Mouse (Mus musculus): ENCODE data around the gene Jazf1. TPM values are rescaled to one million over a fixed set of nuclear protein-coding genes. Genes with fewer than 3 reads are reported as not detected.

The Jazf1 gene
- polyA plus RNA-seq, 1 experiment from 2014 or later, result 59.3 TPM

- H3K27me3 ChIP-seq (ENCODE audit: control insufficient read depth, insufficient read depth, low read depth, low read length), result no peaks in the 10 kb centered on the region
- H3K4me2 ChIP-seq (ENCODE audit: low read length), result no peak overlapping the region
- WGBS, result 52% methylated on average over 6 of the region's 6 CpGs
- ATAC-seq, result no peak
- no peaks in the 10 kb centered on the region for H3K36me3 ChIP-seq (ENCODE audit: control insufficient read depth, insufficient read depth, low read length)
- no peak overlapping the region; the same call in 1 of the 2 replicates for H3K9ac ChIP-seq (ENCODE audit: low read depth, low read length)
- H3K27ac ChIP-seq (ENCODE audit: low read length), result peak overlapping the region; percentile 28; the same call in 1 of the 2 replicates
- H3K9me3 ChIP-seq (replicated peaks; ENCODE audit: control insufficient read depth, low read length, poor library complexity, severe bottlenecking), result no peaks in the 10 kb centered on the region
- no peak overlapping the region for H3K4me3 ChIP-seq (ENCODE audit: low read depth, low read length)
- peaks cover 5% of the 10 kb centered on the region; the same call in 1 of the 2 replicates for H3K4me1 ChIP-seq (ENCODE audit: control insufficient read depth, insufficient read depth, low read length)
These were observed 271.1 kb downstream of the Jazf1 start for GRCm38 (mm10) chr6:52797252-52797800.

GRCm38 (mm10) chr6:52796691-52797090 lies 271.7 kb downstream of the Jazf1 start:
- H3K9ac ChIP-seq (ENCODE audit: low read depth, low read length), result no peak overlapping the region
- H3K9me3 ChIP-seq (replicated peaks; ENCODE audit: control insufficient read depth, low read length, poor library complexity, severe bottlenecking), result no peaks in the 10 kb centered on the region
- H3K4me3 ChIP-seq (ENCODE audit: low read depth, low read length), result no peak overlapping the region
- 61% methylated on average over 1 of the region's 1 CpGs for WGBS
- H3K36me3 ChIP-seq (ENCODE audit: control insufficient read depth, insufficient read depth, low read length), result no peaks in the 10 kb centered on the region
- no peak for ATAC-seq
- no peaks in the 10 kb centered on the region for H3K27me3 ChIP-seq (ENCODE audit: control insufficient read depth, insufficient read depth, low read depth, low read length)
- peaks cover 5% of the 10 kb centered on the region; the same call in 1 of the 2 replicates for H3K4me1 ChIP-seq (ENCODE audit: control insufficient read depth, insufficient read depth, low read length)
- no peak overlapping the region for H3K4me2 ChIP-seq (ENCODE audit: low read length)
- peak overlapping the region; percentile 33; the same call in 1 of the 2 replicates for H3K27ac ChIP-seq (ENCODE audit: low read length)

DNA sequence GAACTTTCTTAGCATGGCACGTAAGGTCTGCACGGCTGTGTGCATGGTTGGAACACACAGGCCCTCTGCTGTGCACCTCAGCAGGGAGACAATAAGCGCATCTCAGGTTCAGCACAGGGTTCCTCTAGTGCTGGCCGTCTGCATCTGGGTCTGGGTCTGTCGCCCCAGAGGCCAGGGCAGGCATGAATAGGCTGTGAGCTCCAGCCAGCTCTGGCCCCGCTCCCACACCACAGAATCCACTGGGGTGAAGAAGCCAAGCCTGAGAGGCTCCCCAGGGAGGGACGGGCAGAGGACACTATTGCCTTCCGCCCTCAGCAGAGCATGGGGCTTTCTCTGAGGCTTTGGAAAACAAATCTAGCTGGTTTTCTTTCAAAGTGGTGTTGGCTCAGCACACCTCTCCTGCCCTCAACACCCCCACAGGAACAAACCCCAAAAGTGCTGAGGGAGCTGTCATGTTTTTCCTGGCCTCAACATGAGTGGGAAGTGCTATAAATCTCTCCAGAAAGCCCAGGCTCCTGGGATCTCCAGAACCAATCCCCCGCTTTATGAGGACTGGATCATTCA lies 272.3 kb downstream of the Jazf1 start:
- Histone ChIP-seq H3K4me1 (ENCODE audit: control insufficient read depth, insufficient read depth, low read length) (peaks cover 5% of the 10 kb centered on the region; the same call in 1 of the 2 replicates), H3K9me3 (replicated peaks; ENCODE audit: control insufficient read depth, low read length, poor library complexity, severe bottlenecking) (no peaks in the 10 kb centered on the region), H3K4me3 (ENCODE audit: low read depth, low read length) (no peak overlapping the region), H3K27ac (ENCODE audit: low read length) (0 out of 2 replicates have a peak overlapping the region, but pooled peaks have one; percentile 22), H3K27me3 (ENCODE audit: control insufficient read depth, insufficient read depth, low read depth, low read length) (no peaks in the 10 kb centered on the region), H3K36me3 (ENCODE audit: control insufficient read depth, insufficient read depth, low read length) (no peaks in the 10 kb centered on the region), H3K4me2 (ENCODE audit: low read length) (no peak overlapping the region), H3K9ac (ENCODE audit: low read depth, low read length) (no peak overlapping the region)
- 66% methylated on average over 9 of the region's 9 CpGs for WGBS
- ATAC-seq, result peak; percentile 21; the same call in 1 of the 2 replicates

DNA sequence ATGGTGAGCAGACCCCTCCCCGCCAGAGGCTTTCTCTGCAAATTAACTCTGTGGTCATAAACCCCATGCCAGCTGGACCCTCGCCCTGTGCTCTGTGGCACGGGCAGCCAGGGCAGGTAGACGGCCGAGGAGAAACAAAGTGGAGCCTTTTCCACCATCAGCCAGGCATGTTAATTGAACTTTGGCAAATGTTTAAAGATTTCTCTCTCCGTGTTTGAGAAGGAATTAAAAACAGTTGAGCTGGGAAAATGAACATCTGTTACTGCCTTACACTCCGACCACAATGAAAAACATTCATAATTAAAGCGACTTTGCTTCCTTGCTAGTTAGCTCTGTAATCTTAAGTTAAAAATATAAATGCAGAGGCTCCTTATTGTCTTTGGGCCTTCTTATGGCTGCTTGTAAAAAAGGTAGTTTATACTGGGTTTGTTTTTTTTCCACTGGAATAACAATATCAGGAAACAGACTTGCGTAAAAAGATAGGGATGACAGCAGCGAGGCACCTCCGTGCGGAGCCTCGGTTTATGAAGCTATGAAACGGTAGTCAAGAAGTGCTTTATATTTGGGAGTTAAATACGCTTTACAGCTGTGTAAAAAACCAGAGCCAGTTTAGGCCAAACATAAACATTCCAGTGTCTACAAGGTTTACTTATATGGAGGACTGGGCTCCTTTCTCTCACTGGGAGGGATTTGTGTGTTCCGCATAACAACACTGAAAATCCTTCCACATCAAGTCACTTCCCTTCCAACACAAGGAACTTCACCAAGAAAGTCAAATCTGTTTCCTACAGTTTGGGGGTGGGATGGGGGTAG lies 273.2 kb downstream of the Jazf1 start:
- Histone ChIP-seq H3K27ac (ENCODE audit: low read length) (no peak overlapping the region), H3K4me3 (ENCODE audit: low read depth, low read length) (no peak overlapping the region), H3K9me3 (replicated peaks; ENCODE audit: control insufficient read depth, low read length, poor library complexity, severe bottlenecking) (no peaks in the 10 kb centered on the region), H3K9ac (ENCODE audit: low read depth, low read length) (no peak overlapping the region), H3K4me1 (ENCODE audit: control insufficient read depth, insufficient read depth, low read length) (peaks cover 5% of the 10 kb centered on the region; the same call in 1 of the 2 replicates), H3K36me3 (ENCODE audit: control insufficient read depth, insufficient read depth, low read length) (no peaks in the 10 kb centered on the region), H3K27me3 (ENCODE audit: control insufficient read depth, insufficient read depth, low read depth, low read length) (no peaks in the 10 kb centered on the region), H3K4me2 (ENCODE audit: low read length) (no peak overlapping the region)
- 70% methylated on average over 16 of the region's 16 CpGs for WGBS
- no peak for ATAC-seq

DNA sequence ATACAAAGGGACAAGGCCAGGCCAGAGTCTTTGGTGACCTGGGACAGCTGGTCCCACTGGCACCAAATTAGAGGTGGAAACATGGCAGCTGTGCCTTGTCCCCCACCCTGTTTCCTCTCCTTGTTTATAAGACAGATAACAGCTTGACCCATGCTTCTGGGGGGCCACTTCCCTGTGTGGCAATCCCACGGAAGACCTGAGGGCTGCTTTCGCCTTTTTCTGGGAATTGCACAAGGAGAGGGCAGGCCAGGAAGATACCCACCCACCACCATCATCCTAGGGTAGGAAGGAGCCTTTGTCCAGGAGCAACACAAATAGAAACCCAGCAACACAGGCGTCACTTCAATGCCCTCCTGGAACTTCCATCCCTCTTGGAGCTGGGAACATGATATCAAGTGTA lies 276.0 kb downstream of the Jazf1 start:
- Histone ChIP-seq H3K4me3 (ENCODE audit: low read depth, low read length) (no peak overlapping the region), H3K27ac (ENCODE audit: low read length) (no peak overlapping the region), H3K27me3 (ENCODE audit: control insufficient read depth, insufficient read depth, low read depth, low read length) (no peaks in the 10 kb centered on the region), H3K4me2 (ENCODE audit: low read length) (no peak overlapping the region), H3K36me3 (ENCODE audit: control insufficient read depth, insufficient read depth, low read length) (no peaks in the 10 kb centered on the region), H3K9me3 (replicated peaks; ENCODE audit: control insufficient read depth, low read length, poor library complexity, severe bottlenecking) (no peaks in the 10 kb centered on the region), H3K4me1 (ENCODE audit: control insufficient read depth, insufficient read depth, low read length) (peaks cover 5% of the 10 kb centered on the region; the same call in 1 of the 2 replicates), H3K9ac (ENCODE audit: low read depth, low read length) (no peak overlapping the region)
- 90% methylated on average over 3 of the region's 3 CpGs for WGBS
- ATAC-seq, result no peak

DNA sequence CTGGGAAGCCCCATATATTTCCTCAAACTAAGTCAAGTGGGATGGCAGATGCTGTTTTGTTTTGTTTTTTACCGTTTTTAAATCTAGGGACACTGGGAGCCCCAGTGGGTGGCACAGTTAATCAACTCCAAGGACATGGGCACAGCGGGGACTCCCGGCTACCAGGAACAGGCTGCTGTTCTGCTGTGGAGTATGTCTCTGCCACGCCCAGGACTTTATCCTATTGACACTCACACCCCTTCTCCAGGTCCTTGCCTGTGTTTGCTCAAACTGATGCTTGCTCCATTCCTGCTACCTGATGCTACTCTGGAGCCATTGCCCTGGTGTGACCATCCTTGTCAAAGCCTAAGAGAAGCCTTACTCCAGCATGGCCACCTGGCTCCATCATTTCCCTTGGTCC lies 277.6 kb downstream of the Jazf1 start:
- H3K9ac ChIP-seq (ENCODE audit: low read depth, low read length), result no peak overlapping the region
- ATAC-seq, result no peak
- no peak overlapping the region for H3K4me3 ChIP-seq (ENCODE audit: low read depth, low read length)
- H3K27ac ChIP-seq (ENCODE audit: low read length), result no peak overlapping the region
- 83% methylated on average over 4 of the region's 4 CpGs for WGBS
- H3K36me3 ChIP-seq (ENCODE audit: control insufficient read depth, insufficient read depth, low read length), result no peaks in the 10 kb centered on the region
- no peaks in the 10 kb centered on the region for H3K9me3 ChIP-seq (replicated peaks; ENCODE audit: control insufficient read depth, low read length, poor library complexity, severe bottlenecking)
- no peaks in the 10 kb centered on the region for H3K27me3 ChIP-seq (ENCODE audit: control insufficient read depth, insufficient read depth, low read depth, low read length)
- peaks cover 1% of the 10 kb centered on the region; the same call in 1 of the 2 replicates for H3K4me1 ChIP-seq (ENCODE audit: control insufficient read depth, insufficient read depth, low read length)
- no peak overlapping the region for H3K4me2 ChIP-seq (ENCODE audit: low read length)

DNA sequence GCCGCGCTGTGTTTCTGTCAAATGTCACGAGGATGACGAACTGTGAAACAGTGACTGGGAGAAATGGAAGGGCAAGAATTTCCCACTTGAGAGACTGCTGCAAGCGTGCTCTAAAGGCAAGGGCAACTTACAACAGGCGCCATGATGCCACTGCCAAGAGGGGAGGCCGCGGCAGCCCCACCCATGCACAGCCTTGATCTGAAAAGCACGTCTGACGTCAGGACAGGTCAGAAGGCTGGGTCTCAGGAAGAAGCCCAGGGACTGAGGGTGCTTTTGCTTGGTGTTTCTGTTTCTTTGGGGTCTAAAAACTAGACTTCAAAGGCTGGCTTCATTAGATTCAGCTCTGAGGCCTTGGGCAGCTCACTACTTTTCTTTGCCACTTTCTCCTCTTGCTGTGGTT lies 278.1 kb downstream of the Jazf1 start:
- Histone ChIP-seq H3K4me2 (ENCODE audit: low read length) (no peak overlapping the region), H3K27ac (ENCODE audit: low read length) (no peak overlapping the region), H3K27me3 (ENCODE audit: control insufficient read depth, insufficient read depth, low read depth, low read length) (no peaks in the 10 kb centered on the region), H3K9ac (ENCODE audit: low read depth, low read length) (no peak overlapping the region), H3K4me1 (ENCODE audit: control insufficient read depth, insufficient read depth, low read length) (no peaks in the 10 kb centered on the region), H3K36me3 (ENCODE audit: control insufficient read depth, insufficient read depth, low read length) (no peaks in the 10 kb centered on the region), H3K9me3 (replicated peaks; ENCODE audit: control insufficient read depth, low read length, poor library complexity, severe bottlenecking) (no peaks in the 10 kb centered on the region), H3K4me3 (ENCODE audit: low read depth, low read length) (no peak overlapping the region)
- 82% methylated on average over 10 of the region's 10 CpGs for WGBS
- ATAC-seq, result no peak

GRCm38 (mm10) chr6:52779546-52779945 lies 288.9 kb downstream of the Jazf1 start:
- Histone ChIP-seq H3K4me3 (ENCODE audit: low read depth, low read length) (no peak overlapping the region), H3K4me1 (ENCODE audit: control insufficient read depth, insufficient read depth, low read length) (no peaks in the 10 kb centered on the region; the same call in 1 of the 2 replicates), H3K27me3 (ENCODE audit: control insufficient read depth, insufficient read depth, low read depth, low read length) (no peaks in the 10 kb centered on the region), H3K27ac (ENCODE audit: low read length) (no peak overlapping the region), H3K9ac (ENCODE audit: low read depth, low read length) (no peak overlapping the region), H3K9me3 (replicated peaks; ENCODE audit: control insufficient read depth, low read length, poor library complexity, severe bottlenecking) (no peaks in the 10 kb centered on the region), H3K36me3 (ENCODE audit: control insufficient read depth, insufficient read depth, low read length) (no peaks in the 10 kb centered on the region), H3K4me2 (ENCODE audit: low read length) (no peak overlapping the region)
- 86% methylated on average over 5 of the region's 5 CpGs for WGBS
- ATAC-seq, result no peak

DNA sequence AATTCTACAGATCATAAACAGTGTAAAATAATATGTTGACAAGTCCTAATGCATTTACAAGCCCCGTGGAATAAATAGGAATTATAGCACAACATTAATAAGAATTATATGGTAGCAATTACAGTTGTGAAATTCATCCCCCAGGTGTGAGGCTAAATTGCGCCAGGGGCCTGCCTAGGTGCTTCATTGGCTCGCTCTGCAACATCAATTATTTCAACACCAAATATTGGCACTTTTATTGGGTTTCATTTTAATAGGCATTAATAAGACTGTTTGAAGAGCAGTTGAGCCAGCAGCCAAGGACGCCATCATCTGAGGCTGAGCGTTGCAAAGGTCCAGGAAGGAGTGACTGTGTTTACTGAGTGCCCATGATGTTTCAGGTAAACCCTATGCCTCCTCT lies 289.9 kb downstream of the Jazf1 start:
- ATAC-seq, result no peak

More for the DNA sequence above, 289.9 kb downstream of the Jazf1 start:
- Histone ChIP-seq H3K9me3 (replicated peaks; ENCODE audit: control insufficient read depth, low read length, poor library complexity, severe bottlenecking) (no peaks in the 10 kb centered on the region), H3K4me2 (ENCODE audit: low read length) (no peak overlapping the region), H3K4me1 (ENCODE audit: control insufficient read depth, insufficient read depth, low read length) (no peaks in the 10 kb centered on the region; the same call in 1 of the 2 replicates), H3K9ac (ENCODE audit: low read depth, low read length) (no peak overlapping the region), H3K36me3 (ENCODE audit: control insufficient read depth, insufficient read depth, low read length) (no peaks in the 10 kb centered on the region), H3K27ac (ENCODE audit: low read length) (no peak overlapping the region), H3K27me3 (ENCODE audit: control insufficient read depth, insufficient read depth, low read depth, low read length) (no peaks in the 10 kb centered on the region), H3K4me3 (ENCODE audit: low read depth, low read length) (no peak overlapping the region)
- 92% methylated on average over 5 of the region's 5 CpGs for WGBS
